Mouse (Mus musculus) liver, adult 2 months (tissue): ENCODE results near the gene Itga1.

ENCODE experiments used
- CTCF ChIP-seq: fragments of 200-500 bp; IDR thresholded peaks from 2 replicates; pipeline ENCODE4 v1.5.1; 2011; ENCODE audit warnings: low read depth, low read length, control low read depth
- POLR2A ChIP-seq: fragments of 200-500 bp; IDR thresholded peaks from 2 replicates; pipeline ENCODE4 v1.6.1; 2011; ENCODE audit warnings: low read length, control low read depth; ENCODE audit not compliant: insufficient read depth; ENCODE audit errors: extremely low read depth

- no peak for TF ChIP-seq POLR2A
- no peak for TF ChIP-seq CTCF
Measured at GRCm38 (mm10) chr13:115143575-115143974, 41.8 kb upstream of the Itga1 start.
